Mouse (Mus musculus): ENCODE results near the gene Sp4. TPM values are rescaled to one million over a fixed set of nuclear protein-coding genes. Genes with fewer than 3 reads are reported as not detected.

The Sp4 gene
- total RNA-seq (2021) = 10 to 100 TPM; 10.2 to 10.3 TPM
- long read RNA-seq, experiment 1 = 0 reads
- long read RNA-seq, experiment 2, partial matches to known transcripts = 0 of 2 reads
- long read RNA-seq, experiment 2, other reads (novel, unspliced or antisense) = 1 of 2 reads

GRCm38 (mm10) chr12:118301072-118301865, at the start of gene Sp4:
Gene Sp4 (minus strand): TSS chr12:118301440.
- peak; percentile 93 to 95 for DNase-seq
- intact Hi-C loops (cut with DNase I) = loop anchor here (5.0 kb wide), 2 partner anchors 309 to 551 kb away; no protein-coding TSS in a partner anchor

GRCm38 (mm10) chr12:118339107-118339506, 37.9 kb upstream of the Sp4 start:
- intact Hi-C loops (cut with DNase I) = no loop called here
- DNase-seq = no peak

- intact Hi-C loops (cut with DNase I) = no loop called here
- no peak for DNase-seq
These were observed 37.0 kb upstream of the Sp4 start for GRCm38 (mm10) chr12:118338243-118338642.

- DNase-seq = no peak
- intact Hi-C loops (cut with DNase I) = no loop called here
These were observed 36.1 kb upstream of the Sp4 start for GRCm38 (mm10) chr12:118337291-118337690.

- DNase-seq = no peak
- intact Hi-C loops (cut with DNase I) = no loop called here
These were observed 27.6 kb upstream of the Sp4 start for GRCm38 (mm10) chr12:118328739-118329249.

GRCm38 (mm10) chr12:118327566-118327965, 26.3 kb upstream of the Sp4 start:
- intact Hi-C loops (cut with DNase I) = no loop called here

GRCm38 (mm10) chr12:118326161-118326560, 24.9 kb upstream of the Sp4 start:
- intact Hi-C loops (cut with DNase I) = no loop called here
- no peak for DNase-seq

More at GRCm38 (mm10) chr12:118327566-118327965, 26.3 kb upstream of the Sp4 start:
- DNase-seq = no peak

GRCm38 (mm10) chr12:118320076-118320475, 18.8 kb upstream of the Sp4 start:
- intact Hi-C loops (cut with DNase I) = no loop called here
- no peak for DNase-seq

- no peak for DNase-seq
- intact Hi-C loops (cut with DNase I) = no loop called here
These were observed 13.2 kb upstream of the Sp4 start for GRCm38 (mm10) chr12:118314477-118314845.

- intact Hi-C loops (cut with DNase I) = no loop called here
- DNase-seq = no peak
These were observed 12.7 kb upstream of the Sp4 start for GRCm38 (mm10) chr12:118313805-118314476.

GRCm38 (mm10) chr12:118303586-118303985, 2.3 kb upstream of the Sp4 start:
- no peak for DNase-seq
- intact Hi-C loops (cut with DNase I) = loop anchor here (5.0 kb wide), 2 partner anchors 311 to 549 kb away; no protein-coding TSS in a partner anchor

GRCm38 (mm10) chr12:118303066-118303465, 1.8 kb upstream of the Sp4 start:
- no peak for DNase-seq
- intact Hi-C loops (cut with DNase I) = loop anchor here (5.0 kb wide), 2 partner anchors 311 to 549 kb away; no protein-coding TSS in a partner anchor

- intact Hi-C loops (cut with DNase I) = loop anchor here (5.0 kb wide), 2 partner anchors 310 to 550 kb away; no protein-coding TSS in a partner anchor
These were observed 911 bp upstream of the Sp4 start for GRCm38 (mm10) chr12:118301866-118302835.

GRCm38 (mm10) chr12:118300754-118301071, 527 bp downstream of the Sp4 start:
- DNase-seq = no peak
- intact Hi-C loops (cut with DNase I) = loop anchor here (5.0 kb wide), 2 partner anchors 308 to 552 kb away; no protein-coding TSS in a partner anchor

More at GRCm38 (mm10) chr12:118301866-118302835, 911 bp upstream of the Sp4 start:
- peak; percentile 99 to 100 for DNase-seq

- intact Hi-C loops (cut with DNase I) = loop anchor here (5.0 kb wide), 2 partner anchors 308 to 552 kb away; no protein-coding TSS in a partner anchor
These were observed 1.3 kb downstream of the Sp4 start for GRCm38 (mm10) chr12:118299956-118300355.

GRCm38 (mm10) chr12:118299172-118299571, 2.1 kb downstream of the Sp4 start:
- intact Hi-C loops (cut with DNase I) = no loop called here

More at GRCm38 (mm10) chr12:118299956-118300355, 1.3 kb downstream of the Sp4 start:
- DNase-seq = peak; percentile 43 to 48

GRCm38 (mm10) chr12:118298516-118298915, 2.7 kb downstream of the Sp4 start:
- no peak for DNase-seq
- intact Hi-C loops (cut with DNase I) = no loop called here

More at GRCm38 (mm10) chr12:118299172-118299571, 2.1 kb downstream of the Sp4 start:
- DNase-seq = no peak

- no peak for DNase-seq
- intact Hi-C loops (cut with DNase I) = no loop called here
These were observed 5.0 kb downstream of the Sp4 start for GRCm38 (mm10) chr12:118296236-118296635.

- no peak for DNase-seq
- intact Hi-C loops (cut with DNase I) = no loop called here
These were observed 5.4 kb downstream of the Sp4 start for GRCm38 (mm10) chr12:118295793-118296192.

- no peak for DNase-seq
- intact Hi-C loops (cut with DNase I) = no loop called here
These were observed 12.3 kb downstream of the Sp4 start for GRCm38 (mm10) chr12:118288947-118289346.

Measured in heart, postnatal 14 days (tissue).